Mouse (Mus musculus): ENCODE results near the gene Pakap. TPM values are rescaled to one million over a fixed set of nuclear protein-coding genes. Genes with fewer than 3 reads are reported as not detected.

Pakap gene
- polyA plus RNA-seq, 1 experiment = 0.63 TPM

- peaks cover 16% of the 10 kb centered on the region for H3K27me3 ChIP-seq (replicated peaks)
- H3K4me3 ChIP-seq (replicated peaks) = no peak overlapping the region
- no peaks in the 10 kb centered on the region for H3K36me3 ChIP-seq (replicated peaks; ENCODE audit: low read length)
- TF ChIP-seq GATA1 (IDR thresholded peaks at IDR 0.05; ENCODE audit: borderline replicate concordance, low read length) = no peak
- TF ChIP-seq FLI1 (IDR thresholded peaks at IDR 0.05; ENCODE audit: low read length) = no peak
- H3K4me1 ChIP-seq = no peaks in the 10 kb centered on the region
- H3K9me3 ChIP-seq = no peaks in the 10 kb centered on the region
Observed at GRCm38 (mm10) chr4:57690805-57691204, 122.8 kb downstream of the Pakap start.

GRCm38 (mm10) chr4:57694356-57695136 is 126.6 kb downstream of the Pakap start:
- Histone ChIP-seq H3K4me1 (peaks cover 3% of the 10 kb centered on the region; the same call in 1 of the 2 replicates), H3K9me3 (peaks cover 5% of the 10 kb centered on the region), H3K4me3 (replicated peaks) (no peak overlapping the region), H3K27me3 (replicated peaks) (peaks cover 21% of the 10 kb centered on the region), H3K36me3 (replicated peaks; ENCODE audit: low read length) (no peaks in the 10 kb centered on the region)
- TF ChIP-seq FLI1 (IDR thresholded peaks at IDR 0.05; ENCODE audit: low read length) = no peak
- no peak for TF ChIP-seq GATA1 (IDR thresholded peaks at IDR 0.05; ENCODE audit: borderline replicate concordance, low read length)

GRCm38 (mm10) chr4:57696955-57697354 is 129.0 kb downstream of the Pakap start:
- H3K9me3 ChIP-seq = peaks cover 5% of the 10 kb centered on the region
- peaks cover 14% of the 10 kb centered on the region for H3K27me3 ChIP-seq (replicated peaks)
- TF ChIP-seq GATA1 (IDR thresholded peaks at IDR 0.05; ENCODE audit: borderline replicate concordance, low read length) = no peak; the same call in 2 of the 3 replicates
- no peak for TF ChIP-seq FLI1 (IDR thresholded peaks at IDR 0.05; ENCODE audit: low read length)
- H3K4me3 ChIP-seq (replicated peaks) = peak overlapping the region; percentile 76
- no peaks in the 10 kb centered on the region for H3K36me3 ChIP-seq (replicated peaks; ENCODE audit: low read length)
- H3K4me1 ChIP-seq = peaks cover 10% of the 10 kb centered on the region

GRCm38 (mm10) chr4:57697918-57698611 is 130.1 kb downstream of the Pakap start:
- H3K4me1 ChIP-seq = peaks cover 10% of the 10 kb centered on the region
- H3K36me3 ChIP-seq (replicated peaks; ENCODE audit: low read length) = no peaks in the 10 kb centered on the region
- no peak for TF ChIP-seq FLI1 (IDR thresholded peaks at IDR 0.05; ENCODE audit: low read length)
- TF ChIP-seq GATA1 (IDR thresholded peaks at IDR 0.05; ENCODE audit: borderline replicate concordance, low read length) = no peak
- H3K9me3 ChIP-seq = peaks cover 5% of the 10 kb centered on the region
- no peak overlapping the region for H3K4me3 ChIP-seq (replicated peaks)
- peaks cover 14% of the 10 kb centered on the region for H3K27me3 ChIP-seq (replicated peaks)

GRCm38 (mm10) chr4:57701576-57701975 is 133.6 kb downstream of the Pakap start:
- no peaks in the 10 kb centered on the region for H3K36me3 ChIP-seq (replicated peaks; ENCODE audit: low read length)
- H3K27me3 ChIP-seq (replicated peaks) = peaks cover 17% of the 10 kb centered on the region
- peaks cover 10% of the 10 kb centered on the region for H3K4me1 ChIP-seq
- peaks cover 5% of the 10 kb centered on the region for H3K9me3 ChIP-seq
- H3K4me3 ChIP-seq (replicated peaks) = no peak overlapping the region
- TF ChIP-seq GATA1 (IDR thresholded peaks at IDR 0.05; ENCODE audit: borderline replicate concordance, low read length) = no peak
- no peak for TF ChIP-seq FLI1 (IDR thresholded peaks at IDR 0.05; ENCODE audit: low read length)

- TF ChIP-seq GATA1 (IDR thresholded peaks at IDR 0.05; ENCODE audit: borderline replicate concordance, low read length) = no peak
- no peak for TF ChIP-seq FLI1 (IDR thresholded peaks at IDR 0.05; ENCODE audit: low read length)
- H3K9me3 ChIP-seq = no peaks in the 10 kb centered on the region
Observed at GRCm38 (mm10) chr4:57703574-57704470, 135.8 kb downstream of the Pakap start.

GRCm38 (mm10) chr4:57704575-57704974 is 136.6 kb downstream of the Pakap start:
- H3K27me3 ChIP-seq (replicated peaks) = peaks cover 8% of the 10 kb centered on the region
- H3K4me1 ChIP-seq = peaks cover 7% of the 10 kb centered on the region
- no peaks in the 10 kb centered on the region for H3K9me3 ChIP-seq
- TF ChIP-seq GATA1 (IDR thresholded peaks at IDR 0.05; ENCODE audit: borderline replicate concordance, low read length) (no peak), FLI1 (IDR thresholded peaks at IDR 0.05; ENCODE audit: low read length) (no peak)
- H3K36me3 ChIP-seq (replicated peaks; ENCODE audit: low read length) = no peaks in the 10 kb centered on the region
- no peak overlapping the region for H3K4me3 ChIP-seq (replicated peaks)

More at GRCm38 (mm10) chr4:57703574-57704470, 135.8 kb downstream of the Pakap start:
- Histone ChIP-seq H3K4me3 (replicated peaks) (no peak overlapping the region), H3K27me3 (replicated peaks) (peaks cover 8% of the 10 kb centered on the region), H3K36me3 (replicated peaks; ENCODE audit: low read length) (no peaks in the 10 kb centered on the region), H3K4me1 (peaks cover 7% of the 10 kb centered on the region)

GRCm38 (mm10) chr4:57715849-57716248 is 147.9 kb downstream of the Pakap start:
- H3K9me3 ChIP-seq = no peaks in the 10 kb centered on the region
- H3K27me3 ChIP-seq (replicated peaks) = no peaks in the 10 kb centered on the region
- H3K4me3 ChIP-seq (replicated peaks) = no peak overlapping the region
- no peaks in the 10 kb centered on the region for H3K4me1 ChIP-seq
- H3K36me3 ChIP-seq (replicated peaks; ENCODE audit: low read length) = no peaks in the 10 kb centered on the region
- TF ChIP-seq GATA1 (IDR thresholded peaks at IDR 0.05; ENCODE audit: borderline replicate concordance, low read length) (no peak), FLI1 (IDR thresholded peaks at IDR 0.05; ENCODE audit: low read length) (no peak)

- no peaks in the 10 kb centered on the region for H3K36me3 ChIP-seq (replicated peaks; ENCODE audit: low read length)
- no peaks in the 10 kb centered on the region for H3K27me3 ChIP-seq (replicated peaks)
- H3K4me1 ChIP-seq = no peaks in the 10 kb centered on the region
- no peaks in the 10 kb centered on the region for H3K9me3 ChIP-seq
- TF ChIP-seq GATA1 (IDR thresholded peaks at IDR 0.05; ENCODE audit: borderline replicate concordance, low read length) = no peak
- no peak for TF ChIP-seq FLI1 (IDR thresholded peaks at IDR 0.05; ENCODE audit: low read length)
- H3K4me3 ChIP-seq (replicated peaks) = no peak overlapping the region
Observed at GRCm38 (mm10) chr4:57716735-57717134, 148.8 kb downstream of the Pakap start.

Measured in megakaryocyte, embryonic 14.5 days (primary cell).